Mouse (Mus musculus) left cerebral cortex, adult 6 months (tissue): Measurements from ENCODE around the gene Gm14743. TPM values are rescaled to one million over a fixed set of nuclear protein-coding genes. Genes with fewer than 3 reads are reported as not detected.

Experiments used
- long read RNA-seq, 2 experiments: library from polyadenylated mRNA; unstranded; transcript quantifications; one replicate each; pipeline ENCODE4 v2.0.0; 2019 to 2020
- polyA plus RNA-seq: library from polyadenylated mRNA; unstranded; fragments of <200 nt; fragmentation: Nextera tagmentation; gene quantifications from 2 replicates; pipeline ENCODE4 v1.2.3, GENCODE M21; 2021

The Gm14743 gene
- polyA plus RNA-seq, result not detected in 2 replicates
- long read RNA-seq, experiment 1, result 0 reads
- long read RNA-seq, experiment 2, result 0 reads

DNA sequence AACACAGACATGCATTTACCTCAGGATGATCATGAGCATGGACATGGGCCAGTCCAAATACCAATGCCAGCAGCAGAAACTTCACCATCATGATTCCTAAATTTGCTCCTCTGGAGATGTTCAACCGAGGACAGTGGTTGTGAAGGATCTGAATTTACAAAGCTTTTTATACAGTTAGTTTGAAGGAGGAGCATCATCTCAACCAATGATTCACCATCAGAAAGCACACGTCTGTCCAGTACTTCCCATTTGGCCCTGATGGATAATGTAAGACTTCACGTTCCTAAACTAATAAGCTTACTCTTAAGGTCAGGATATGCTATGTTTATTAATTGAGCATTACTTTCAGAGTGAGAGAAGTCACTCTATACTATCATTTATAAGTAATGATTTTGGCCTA, at the start of gene Gm14743:
TSS of gene Gm14743 (minus strand) at position 101 of the 400 bp plus-strand sequence.

Other genes with a start within 250 kb of the Gm14743 start
- not detected in 2 replicates for gene Obp1a, start 154.5 kb downstream of the Gm14743 start, polyA plus RNA-seq
- not detected in 2 replicates for gene Gm5938, start 120.5 kb downstream of the Gm14743 start, polyA plus RNA-seq
- gene Obp1b, start 59.1 kb downstream of the Gm14743 start, polyA plus RNA-seq, result not detected in 2 replicates
- gene 4930480E11Rik, start 123.7 kb upstream of the Gm14743 start, polyA plus RNA-seq, result not detected in 2 replicates